Mouse (Mus musculus): Measurements from ENCODE around the gene Klk1b8.

- TF ChIP-seq POLR2A (IDR thresholded peaks at IDR 0.05; ENCODE audit: insufficient read length, low read depth) (no peak), MYOG (IDR thresholded peaks at IDR 0.05; ENCODE audit: control insufficient read depth in 1 of 3, insufficient read depth in 1 of 3, insufficient read length in 2 of 3, low read depth in 2 of 3) (no peak), E2F4 (IDR thresholded peaks at IDR 0.05; ENCODE audit: insufficient read depth) (no peak), TCF12 (IDR thresholded peaks at IDR 0.05; ENCODE audit: insufficient read depth, poor library complexity, severe bottlenecking) (no peak), USF1 (IDR thresholded peaks at IDR 0.05; ENCODE audit: low read depth) (no peak), POLR2AphosphoS2 (IDR thresholded peaks at IDR 0.05; ENCODE audit: insufficient read length, low read depth) (no peak), MAX (IDR thresholded peaks at IDR 0.05; ENCODE audit: low read depth) (no peak), CEBPB (IDR thresholded peaks at IDR 0.05; ENCODE audit: insufficient read depth, poor library complexity, severe bottlenecking) (no peak), TCF3 (IDR thresholded peaks at IDR 0.05; ENCODE audit: insufficient read length, low read depth) (no peak), MYOD1 (IDR thresholded peaks at IDR 0.05; ENCODE audit: control insufficient read depth in 1 of 3, insufficient read length in 2 of 3, low read depth in 2 of 3) (no peak), SRF (IDR thresholded peaks at IDR 0.05; ENCODE audit: control insufficient read depth, insufficient read length, low read depth) (no peak), REST (IDR thresholded peaks at IDR 0.05; ENCODE audit: insufficient read depth, insufficient read length) (no peak)
Measured at GRCm38 (mm10) chr7:43914821-43915220, 35.6 kb upstream of the Klk1b8 start.

All from myocyte (in vitro differentiated cells).